Mouse (Mus musculus) ES-E14 (cell line): ENCODE data around the gene Fbn1. TPM values are rescaled to one million over a fixed set of nuclear protein-coding genes. Genes with fewer than 3 reads are reported as not detected.

Source experiments
- DNase-seq: peaks from one replicate; pipeline ENCODE4 v3.0.0-alpha.2; 2013; ENCODE audit warnings: low read depth, low spot score
- H3K27ac ChIP-seq: 2 replicates; pipeline ENCODE4 v1.5.1; 2012; ENCODE audit warnings: low read depth, mild to moderate bottlenecking, low read length, moderate library complexity, mixed read lengths; ENCODE audit not compliant: poor library complexity, insufficient read depth, severe bottlenecking
- H3K36me3 ChIP-seq: 2 replicates; pipeline ENCODE4 v1.6.1; 2012; ENCODE audit warnings: mild to moderate bottlenecking, low read length, moderate library complexity, mixed read lengths; ENCODE audit not compliant: control insufficient read depth, poor library complexity, insufficient read depth, severe bottlenecking
- H3K4me1 ChIP-seq, 2 experiments: fragments of 150-350 bp in 1 of 2; sonication (generic) in 1 of 2; 2 replicates each; pipeline ENCODE4 v1.6.1; 2012; ENCODE audit warnings: low read length in 2 of 2, mild to moderate bottlenecking in 1 of 2, mixed read lengths in 1 of 2; ENCODE audit not compliant: control insufficient read depth in 2 of 2, insufficient read depth in 2 of 2, poor library complexity in 1 of 2
- H3K4me3 ChIP-seq, 2 experiments: fragments of 150-350 bp in 1 of 2; sonication (generic) in 1 of 2; 2 replicates each; pipeline ENCODE4 v1.5.1; 2012; ENCODE audit warnings: low read length in 2 of 2, low read depth in 1 of 2, mild to moderate bottlenecking in 1 of 2, mixed read lengths in 1 of 2; ENCODE audit not compliant: insufficient read depth in 1 of 2, poor library complexity in 1 of 2, severe bottlenecking in 1 of 2
- H3K9ac ChIP-seq: 2 replicates; pipeline ENCODE4 v1.6.1; 2012; ENCODE audit warnings: low read depth, mild to moderate bottlenecking, low read length, mixed read lengths; ENCODE audit not compliant: poor library complexity, insufficient read depth, severe bottlenecking
- H3K9me3 ChIP-seq: fragments of 150-350 bp; sonication (generic); 2 replicates; pipeline ENCODE4 v1.6.1; 2012; ENCODE audit warnings: low read depth, mild to moderate bottlenecking, low read length; ENCODE audit not compliant: control insufficient read depth, insufficient read depth
- CHD2 ChIP-seq: IDR thresholded peaks from 2 replicates; pipeline ENCODE4 v1.6.1; 2014; ENCODE audit warnings: mild to moderate bottlenecking, low read depth, low read length, inconsistent platforms
- HCFC1 ChIP-seq: IDR thresholded peaks from 2 replicates; pipeline ENCODE4 v1.6.1; 2012; ENCODE audit warnings: low read length, inconsistent platforms, borderline replicate concordance; ENCODE audit not compliant: insufficient read depth
- MAFK ChIP-seq: IDR thresholded peaks from 2 replicates; pipeline ENCODE4 v1.6.1; 2014; ENCODE audit warnings: mild to moderate bottlenecking, low read depth, low read length, inconsistent platforms; ENCODE audit not compliant: insufficient read depth
- ZC3H11A ChIP-seq: IDR thresholded peaks from 2 replicates; pipeline ENCODE4 v1.6.1; 2012; ENCODE audit warnings: low read depth, mild to moderate bottlenecking, inconsistent platforms, low read length, borderline replicate concordance
- ZNF384 ChIP-seq: IDR thresholded peaks from 2 replicates; pipeline ENCODE4 v1.6.1; 2012; ENCODE audit warnings: low read depth, low read length, inconsistent platforms
- in situ Hi-C, 2 experiments: fragments of 600-800 bp; cut with MboI; formaldehyde crosslinking; loops; one replicate each; pipeline ENCODE4 v1.15.1; 2025; ENCODE audit warnings: low sequenced_read_pairs in 2 of 2, inconsistent platforms in 1 of 2; ENCODE audit not compliant: unreplicated experiment in 2 of 2
- total RNA-seq: library from RNA; depleted of rRNA; stranded (reverse); fragments of 300-350 nt; gene quantifications from 2 replicates; pipeline ENCODE4 v1.2.3, GENCODE M21; 2012; rRNA removed

The Fbn1 gene
- total RNA-seq, result 6.8 and 9.6 TPM in 2 replicates

DNA sequence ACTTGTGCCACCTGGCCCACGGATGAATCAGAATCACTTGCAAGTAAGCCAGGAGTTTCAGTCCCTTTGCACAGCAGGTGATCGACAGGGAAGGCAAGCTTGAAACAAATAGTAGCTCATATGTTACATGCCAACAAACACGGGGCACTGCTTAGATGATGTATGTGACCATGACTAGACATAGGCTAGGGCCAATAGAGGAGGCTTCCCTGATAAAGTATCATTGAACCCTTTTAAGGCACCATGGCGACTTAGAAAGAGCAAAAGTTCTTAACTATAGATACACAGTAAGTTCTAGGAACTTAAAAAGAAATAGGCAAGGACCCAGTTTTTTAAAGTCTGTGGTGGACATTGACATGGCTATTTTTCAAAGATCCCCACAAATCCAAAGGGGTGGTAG lies at the start of gene Fbn1:
TSS of gene Fbn1 (minus strand) at position 101 of the 400 bp plus-strand sequence.
- in situ Hi-C loops, result no loop called here
- peak within 1 kb of the TSS; percentile 33 to 69; a peak in 2 of 4 replicates for H3K4me3 ChIP-seq

DNA sequence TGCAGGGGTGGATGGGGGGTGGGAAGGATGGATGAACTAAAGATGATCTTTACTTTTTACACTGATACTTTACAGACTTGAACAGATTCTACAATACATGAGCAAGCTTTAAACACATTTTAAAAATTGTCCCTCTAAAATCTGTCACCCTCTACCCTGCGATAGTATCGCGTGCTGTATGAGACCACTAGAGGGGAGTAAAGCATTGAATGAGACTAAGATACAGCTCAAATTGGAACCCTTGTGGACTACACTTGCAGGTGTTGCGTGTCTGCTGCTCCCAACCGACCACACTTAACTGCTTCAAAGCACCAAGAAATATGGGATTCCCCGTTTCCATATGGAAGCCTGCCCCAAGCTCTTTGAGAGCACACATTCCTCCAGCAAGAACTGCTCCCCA lies 48.0 kb upstream of the Fbn1 start:
- Histone ChIP-seq H3K9me3 (no peaks in the 10 kb centered on the region), H3K9ac (no peak overlapping the region), H3K36me3 (no peaks in the 10 kb centered on the region), H3K4me1 (peaks cover 0 to 4% of the 10 kb centered on the region in 2 experiments; a peak in 1 of 4 replicates), H3K4me3 (no peak overlapping the region), H3K27ac (no peak overlapping the region)
- in situ Hi-C loops, result no loop called here
- no peak for DNase-seq
- no peak for TF ChIP-seq ZNF384
- TF ChIP-seq ZC3H11A, result peak; percentile 15; the same call in 1 of the 2 replicates

More for the DNA sequence above, at the start of gene Fbn1:
- Histone ChIP-seq H3K27ac (no peak within 1 kb of the TSS), H3K9ac (peak within 1 kb of the TSS; percentile 41; the same call in 1 of the 2 replicates), H3K4me1 (peaks cover 0 to 7% of the 10 kb centered on the region in 2 experiments; a peak in 1 of 4 replicates), H3K9me3 (no peaks in the 10 kb centered on the region), H3K36me3 (no peaks in the 10 kb centered on the region)
- TF ChIP-seq MAFK, result no peak
- TF ChIP-seq ZC3H11A, result no peak
- no peak for DNase-seq

DNA sequence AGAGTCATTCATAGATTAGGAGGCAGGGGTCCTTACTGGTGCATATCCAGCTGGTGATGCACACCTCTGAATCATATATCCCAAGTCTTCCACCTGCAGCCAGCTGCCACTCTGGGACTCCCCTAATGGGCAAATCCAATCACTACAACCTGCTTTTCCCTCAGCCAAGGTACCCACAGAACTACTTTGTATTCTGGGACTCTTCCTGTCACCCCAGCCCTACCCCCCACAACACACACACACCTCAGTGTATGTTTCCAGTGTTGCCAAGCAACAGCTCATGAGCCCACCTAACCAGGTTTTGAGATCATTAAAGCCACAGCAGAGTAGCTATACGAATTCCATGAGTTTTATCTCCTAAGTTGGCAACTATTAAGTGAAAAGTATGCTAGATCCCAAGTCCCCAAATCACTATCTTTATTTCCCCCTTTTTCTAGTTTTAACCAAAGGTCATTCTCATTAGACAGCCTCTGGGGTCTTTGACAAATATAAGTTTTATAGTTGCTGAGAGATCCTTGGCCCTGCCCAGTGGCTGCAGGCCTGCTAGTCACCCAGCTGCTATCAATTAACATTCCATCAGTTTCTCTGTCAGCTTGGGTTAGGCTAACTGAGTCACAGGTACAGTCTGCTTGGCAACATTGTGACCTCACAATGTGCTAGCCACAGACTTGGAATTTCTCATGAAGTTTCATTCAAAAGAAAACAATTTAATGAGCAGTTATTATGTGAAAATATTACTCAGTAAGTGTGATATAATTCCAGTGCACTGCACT lies 41.2 kb upstream of the Fbn1 start:
- Histone ChIP-seq H3K27ac (no peak overlapping the region), H3K4me3 (no peak overlapping the region), H3K4me1 (no peaks in the 10 kb centered on the region), H3K36me3 (no peaks in the 10 kb centered on the region), H3K9me3 (no peaks in the 10 kb centered on the region), H3K9ac (no peak overlapping the region)
- TF ChIP-seq MAFK (no peak), ZNF384 (no peak), HCFC1 (no peak), ZC3H11A (no peak), CHD2 (no peak)
- no peak for DNase-seq
- in situ Hi-C loops, result no loop called here

DNA sequence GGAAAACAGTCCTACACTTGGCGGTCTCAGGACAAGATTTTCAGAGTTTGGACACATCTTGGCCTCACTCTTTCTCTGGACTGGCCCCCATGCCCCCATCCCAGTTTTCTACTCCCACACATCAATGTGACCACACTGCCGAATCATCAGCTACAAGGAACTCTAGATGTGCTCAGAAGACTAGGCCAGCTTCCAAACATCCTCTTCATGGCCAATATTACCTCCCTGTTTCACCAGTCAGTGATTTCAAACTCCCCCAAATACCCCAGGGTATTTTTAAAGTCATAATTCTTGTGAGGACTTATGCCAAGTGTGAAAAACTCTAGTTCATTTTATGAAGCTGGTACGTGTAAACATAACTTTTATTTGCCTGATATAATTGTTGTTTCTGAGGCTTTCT lies 37.2 kb upstream of the Fbn1 start:
- Histone ChIP-seq H3K9ac (no peak overlapping the region), H3K9me3 (no peaks in the 10 kb centered on the region), H3K27ac (no peak overlapping the region), H3K4me3 (no peak overlapping the region), H3K36me3 (no peaks in the 10 kb centered on the region), H3K4me1 (no peaks in the 10 kb centered on the region)
- DNase-seq, result no peak
- no peak for TF ChIP-seq ZNF384
- no peak for TF ChIP-seq CHD2
- no peak for TF ChIP-seq MAFK
- TF ChIP-seq HCFC1, result no peak
- no peak for TF ChIP-seq ZC3H11A
- in situ Hi-C loops, result no loop called here

DNA sequence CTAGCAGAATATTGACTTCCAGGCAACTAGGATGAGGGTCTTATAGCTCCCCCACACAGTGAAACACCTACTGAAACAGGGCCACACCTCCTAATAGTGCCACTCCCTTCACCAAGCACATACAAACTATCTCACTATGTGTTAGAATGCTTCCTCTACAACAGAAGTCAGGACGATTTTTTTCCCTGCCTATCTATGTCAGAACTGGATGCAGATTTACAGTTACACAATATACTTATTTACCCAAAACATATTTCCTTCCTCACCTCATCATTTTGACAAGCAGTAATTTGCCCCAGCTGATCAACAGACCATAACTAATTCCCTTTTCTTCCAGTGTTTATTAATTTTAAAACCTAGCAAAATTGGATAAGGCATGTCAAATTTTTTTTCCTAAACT lies 35.9 kb upstream of the Fbn1 start:
- DNase-seq, result no peak
- Histone ChIP-seq H3K36me3 (no peaks in the 10 kb centered on the region), H3K9ac (no peak overlapping the region), H3K4me3 (no peak overlapping the region), H3K4me1 (no peaks in the 10 kb centered on the region), H3K27ac (no peak overlapping the region), H3K9me3 (no peaks in the 10 kb centered on the region)
- in situ Hi-C loops, result no loop called here
- no peak for TF ChIP-seq HCFC1
- TF ChIP-seq ZC3H11A, result no peak
- no peak for TF ChIP-seq MAFK
- TF ChIP-seq CHD2, result no peak
- TF ChIP-seq ZNF384, result no peak
